Mouse (Mus musculus): ENCODE measurements around the gene Slc35e4.
A peak's percentile ranks its signal among the peaks of the same experiment; 100 is the strongest.

Slc35e4 gene

GRCm38 (mm10) chr11:3864343-3864742 is 50.1 kb downstream of the Slc35e4 start:
- DNase-seq (ENCODE audit: low spot score in 2 of 2): no peak

- peak; percentile 52 to 80 for DNase-seq (ENCODE audit: low spot score in 2 of 2)
Observed at GRCm38 (mm10) chr11:3863454-3864112, 50.9 kb downstream of the Slc35e4 start, which contains the start of gene Osbp2. Gene Osbp2 (minus strand): TSS chr11:3863903.

GRCm38 (mm10) chr11:3862661-3863453 is 51.6 kb downstream of the Slc35e4 start:
- DNase-seq (ENCODE audit: low spot score in 2 of 2): no peak

GRCm38 (mm10) chr11:3860361-3860760 is 54.1 kb downstream of the Slc35e4 start:
- DNase-seq (ENCODE audit: low spot score in 2 of 2): no peak

GRCm38 (mm10) chr11:3859778-3860177 is 54.7 kb downstream of the Slc35e4 start:
- DNase-seq (ENCODE audit: low spot score in 2 of 2): no peak

GRCm38 (mm10) chr11:3857902-3858301 is 56.6 kb downstream of the Slc35e4 start:
- no peak for DNase-seq (ENCODE audit: low spot score in 2 of 2)
